Mouse (Mus musculus) liver, embryonic 16.5 days (tissue): ENCODE data around the gene Cttnbp2nl. TPM values are rescaled to one million over a fixed set of nuclear protein-coding genes. Genes with fewer than 3 reads are reported as not detected.

Experiments used
- ATAC-seq: fragments of 200-750 bp; cut with Nextera tagmentation; 2 replicates; pipeline ENCODE4 v1.8.0; 2017; ENCODE audit warnings: low read depth, mild to moderate bottlenecking, moderate number of reproducible peaks, moderate library complexity
- H3K27ac ChIP-seq: fragments of 300-500 bp; sonication (generic); 2 replicates; pipeline ENCODE4 v1.5.1; 2014; ENCODE audit warnings: mild to moderate bottlenecking, low read length
- H3K27me3 ChIP-seq: fragments of 300-500 bp; sonication (generic); 2 replicates; pipeline ENCODE4 v1.6.1; 2014; ENCODE audit warnings: low read depth, low read length, mixed read lengths; ENCODE audit not compliant: control insufficient read depth, insufficient read depth
- H3K36me3 ChIP-seq: fragments of 300-500 bp; sonication (generic); 2 replicates; pipeline ENCODE4 v1.6.1; 2014; ENCODE audit warnings: mild to moderate bottlenecking; ENCODE audit not compliant: control insufficient read depth, insufficient read depth
- H3K4me1 ChIP-seq: fragments of 300-500 bp; sonication (generic); 2 replicates; pipeline ENCODE4 v1.6.1; 2014; ENCODE audit warnings: low read depth, low read length, mixed read lengths; ENCODE audit not compliant: control insufficient read depth
- H3K4me2 ChIP-seq: fragments of 300-500 bp; sonication (generic); 2 replicates; pipeline ENCODE4 v1.6.1; 2014; ENCODE audit warnings: low read depth, low read length, mixed read lengths
- H3K4me3 ChIP-seq: fragments of 300-500 bp; sonication (generic); 2 replicates; pipeline ENCODE4 v1.5.1; 2014; ENCODE audit warnings: low read depth, mild to moderate bottlenecking, low read length
- H3K9ac ChIP-seq: fragments of 300-500 bp; sonication (generic); 2 replicates; pipeline ENCODE4 v1.6.1; 2014; ENCODE audit warnings: low read depth, low read length
- H3K9me3 ChIP-seq: fragments of 300-500 bp; sonication (generic); replicated peaks from 2 replicates; pipeline ENCODE4 v1.6.1; 2016; ENCODE audit warnings: low read length; ENCODE audit not compliant: control insufficient read depth
- WGBS: fragments of 180-500 bp; shearing (Covaris S2); extraction: QIAGEN DNeasy Blood & Tissue Kit; methylation state at CpG from one replicate; pipeline ENCODE4 v1.1.7; 2014; ENCODE audit not compliant: insufficient replicate concordance; 5-methylcytosine and 5-hydroxymethylcytosine counted together
- polyA plus RNA-seq: library from polyadenylated mRNA; unstranded; fragments of >200 nt; fragmentation: Nextera tagmentation; extraction: Ambion mirVana; gene quantifications from 2 replicates; pipeline ENCODE4 v1.2.1, GENCODE M21; 2015

Cttnbp2nl gene
- polyA plus RNA-seq, 1 experiment from 2014 or later: 3.3 TPM

DNA sequence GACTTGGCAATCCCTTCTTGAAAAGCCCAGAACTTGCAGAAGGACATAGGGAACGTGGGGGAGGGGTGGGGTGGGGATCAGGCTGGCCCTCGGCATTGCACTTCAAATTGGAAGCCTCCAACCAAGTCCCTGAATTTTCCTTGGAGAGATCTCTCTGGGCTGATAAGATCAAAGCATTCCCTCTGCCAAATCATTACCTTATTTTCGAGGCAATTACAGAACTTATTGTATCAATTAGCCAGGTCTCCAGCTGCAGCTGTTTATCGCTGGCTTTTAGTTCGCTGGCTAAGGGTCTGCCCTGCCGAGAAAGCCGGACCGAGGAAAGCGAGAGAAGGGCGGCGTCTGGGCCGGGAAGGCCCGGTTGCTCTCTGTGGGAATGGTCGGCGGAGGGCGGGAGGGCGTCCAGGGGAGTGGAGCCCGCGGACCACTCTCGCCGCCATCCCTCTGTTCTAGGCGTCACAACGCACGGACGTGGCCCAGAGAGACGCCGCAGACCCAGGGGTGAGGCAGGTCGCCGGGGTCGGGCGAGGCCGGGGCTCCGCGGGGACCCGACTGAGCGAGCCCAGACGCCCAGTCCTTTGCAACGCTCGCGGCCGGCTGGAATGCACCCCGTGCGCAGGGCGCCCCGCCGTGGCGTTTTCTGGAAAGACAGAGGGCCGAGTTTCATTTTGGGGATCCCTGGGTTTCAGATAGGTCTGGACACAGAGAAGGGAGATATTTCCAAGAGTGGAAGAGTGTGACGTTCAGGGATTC is 85.2 kb downstream of the Cttnbp2nl start:
- Histone ChIP-seq H3K27me3 (peaks cover 19% of the 10 kb centered on the region), H3K9me3 (no peaks in the 10 kb centered on the region), H3K27ac (no peak overlapping the region), H3K4me2 (peak overlapping the region; percentile 62), H3K9ac (peak overlapping the region; percentile 41), H3K4me1 (no peaks in the 10 kb centered on the region; the same call in 1 of the 2 replicates), H3K36me3 (no peaks in the 10 kb centered on the region), H3K4me3 (peak overlapping the region; percentile 54)
- ATAC-seq: peak; percentile 43; the same call in 1 of the 2 replicates
- 1% methylated on average over 48 of the region's 49 CpGs for WGBS

GRCm38 (mm10) chr3:104965991-104966554 is 86.9 kb downstream of the Cttnbp2nl start:
- Histone ChIP-seq H3K4me2 (no peak overlapping the region), H3K36me3 (no peaks in the 10 kb centered on the region)
- WGBS: 59% methylated on average over 7 of the region's 7 CpGs

GRCm38 (mm10) chr3:104965070-104965855 is 87.7 kb downstream of the Cttnbp2nl start:
- WGBS: 56% methylated on average over 8 of the region's 8 CpGs
- H3K27me3 ChIP-seq: peaks cover 43% of the 10 kb centered on the region
- no peak for ATAC-seq

More at GRCm38 (mm10) chr3:104965991-104966554, 86.9 kb downstream of the Cttnbp2nl start:
- Histone ChIP-seq H3K27me3 (peaks cover 35% of the 10 kb centered on the region), H3K27ac (no peak overlapping the region), H3K9ac (no peak overlapping the region), H3K9me3 (no peaks in the 10 kb centered on the region), H3K4me3 (no peak overlapping the region), H3K4me1 (peaks cover 6% of the 10 kb centered on the region)
- no peak for ATAC-seq

GRCm38 (mm10) chr3:104963331-104964276 is 89.3 kb downstream of the Cttnbp2nl start:
- H3K9me3 ChIP-seq: no peaks in the 10 kb centered on the region
- H3K27me3 ChIP-seq: peaks cover 56% of the 10 kb centered on the region
- H3K4me1 ChIP-seq: peaks cover 6% of the 10 kb centered on the region
- H3K4me3 ChIP-seq: no peak overlapping the region
- H3K36me3 ChIP-seq: no peaks in the 10 kb centered on the region
- ATAC-seq: no peak
- 21% methylated on average over 12 of the region's 13 CpGs for WGBS
- no peak overlapping the region for H3K9ac ChIP-seq
- no peak overlapping the region for H3K4me2 ChIP-seq
- no peak overlapping the region for H3K27ac ChIP-seq

More at GRCm38 (mm10) chr3:104965070-104965855, 87.7 kb downstream of the Cttnbp2nl start:
- Histone ChIP-seq H3K4me2 (no peak overlapping the region), H3K9ac (no peak overlapping the region), H3K36me3 (no peaks in the 10 kb centered on the region), H3K9me3 (no peaks in the 10 kb centered on the region), H3K4me1 (peaks cover 6% of the 10 kb centered on the region), H3K4me3 (no peak overlapping the region), H3K27ac (no peak overlapping the region)

DNA sequence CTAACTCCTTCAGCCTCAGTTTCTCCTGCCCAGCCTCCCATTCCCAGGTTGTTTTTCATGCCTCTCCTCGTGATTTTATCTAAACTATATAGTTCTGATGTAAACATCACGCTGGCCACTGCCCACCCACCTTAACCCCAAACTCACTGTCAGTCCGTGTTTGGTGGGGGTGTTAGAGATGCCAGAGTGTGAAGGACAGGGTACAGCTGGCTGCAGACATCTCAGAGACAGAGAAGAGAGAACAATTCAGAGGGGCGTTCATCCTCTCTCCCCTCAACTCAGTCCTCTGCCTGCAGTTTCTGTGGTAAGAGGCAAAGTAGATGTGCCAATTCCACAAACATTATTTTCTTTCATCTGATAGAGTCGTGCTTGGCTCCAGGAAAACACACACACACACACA is 90.1 kb downstream of the Cttnbp2nl start:
- peaks cover 56% of the 10 kb centered on the region for H3K27me3 ChIP-seq

DNA sequence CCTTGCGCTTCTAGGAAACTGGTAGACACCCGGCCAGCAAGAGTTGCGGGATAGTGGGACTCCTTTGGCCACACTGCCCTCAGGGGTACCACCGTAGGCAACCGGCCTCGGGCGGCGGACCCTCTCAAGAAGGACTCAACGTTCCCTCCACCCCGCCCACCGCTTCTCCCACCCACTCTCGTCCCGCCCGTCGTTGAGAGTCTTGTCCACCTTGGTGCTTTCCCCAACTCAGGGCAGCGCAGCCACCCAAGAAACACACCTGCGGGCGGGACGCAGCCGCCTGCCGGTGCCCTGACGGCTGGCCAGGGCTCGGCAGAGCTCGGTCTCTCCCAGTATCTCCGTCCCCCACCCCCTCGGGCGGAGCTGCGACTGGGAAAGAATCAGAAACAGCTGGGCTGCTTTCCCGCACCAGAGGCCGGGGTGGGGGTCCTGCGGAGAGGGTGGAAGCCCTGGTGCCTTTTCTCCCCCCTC is 90.8 kb downstream of the Cttnbp2nl start:
- H3K27ac ChIP-seq: no peak overlapping the region
- H3K9me3 ChIP-seq: no peaks in the 10 kb centered on the region
- peaks cover 6% of the 10 kb centered on the region for H3K4me1 ChIP-seq
- peak overlapping the region; percentile 55 for H3K4me3 ChIP-seq
- H3K27me3 ChIP-seq: peaks cover 56% of the 10 kb centered on the region
- H3K36me3 ChIP-seq: no peaks in the 10 kb centered on the region
- no peak overlapping the region for H3K9ac ChIP-seq
- 2% methylated on average over 31 of the region's 31 CpGs for WGBS
- H3K4me2 ChIP-seq: peak overlapping the region; percentile 67
- no peak for ATAC-seq

More for the DNA sequence above, 90.1 kb downstream of the Cttnbp2nl start:
- Histone ChIP-seq H3K4me2 (no peak overlapping the region), H3K9ac (no peak overlapping the region), H3K36me3 (no peaks in the 10 kb centered on the region), H3K4me1 (peaks cover 6% of the 10 kb centered on the region), H3K9me3 (no peaks in the 10 kb centered on the region), H3K27ac (no peak overlapping the region), H3K4me3 (no peak overlapping the region)
- ATAC-seq: no peak
- WGBS: 8% methylated on average over 5 of the region's 5 CpGs

- no peaks in the 10 kb centered on the region for H3K36me3 ChIP-seq
- H3K4me1 ChIP-seq: peaks cover 6% of the 10 kb centered on the region
- peak; percentile 63 for ATAC-seq
- H3K27ac ChIP-seq: no peak within 1 kb of the TSS
- H3K9ac ChIP-seq: no peak within 1 kb of the TSS
- H3K4me3 ChIP-seq: peak within 1 kb of the TSS; percentile 55
- no peaks in the 10 kb centered on the region for H3K9me3 ChIP-seq
- peaks cover 56% of the 10 kb centered on the region for H3K27me3 ChIP-seq
- peak within 1 kb of the TSS; percentile 67 for H3K4me2 ChIP-seq
- 1% methylated on average over 82 of the region's 87 CpGs for WGBS
Observed at GRCm38 (mm10) chr3:104961066-104962059, 91.6 kb downstream of the Cttnbp2nl start, which contains the start of gene Wnt2b. Gene Wnt2b, minus strand, starts transcription at chr3:104961921.
